Mouse (Mus musculus): ENCODE results near the gene Tmem9b. TPM values are rescaled to one million over a fixed set of nuclear protein-coding genes. Genes with fewer than 3 reads are reported as not detected.
A peak's percentile ranks its signal among the peaks of the same experiment; 100 is the strongest.

Gene Tmem9b
- total RNA-seq, 2 experiments from 2014 or later = 36.7 to 37.7 TPM

DNA sequence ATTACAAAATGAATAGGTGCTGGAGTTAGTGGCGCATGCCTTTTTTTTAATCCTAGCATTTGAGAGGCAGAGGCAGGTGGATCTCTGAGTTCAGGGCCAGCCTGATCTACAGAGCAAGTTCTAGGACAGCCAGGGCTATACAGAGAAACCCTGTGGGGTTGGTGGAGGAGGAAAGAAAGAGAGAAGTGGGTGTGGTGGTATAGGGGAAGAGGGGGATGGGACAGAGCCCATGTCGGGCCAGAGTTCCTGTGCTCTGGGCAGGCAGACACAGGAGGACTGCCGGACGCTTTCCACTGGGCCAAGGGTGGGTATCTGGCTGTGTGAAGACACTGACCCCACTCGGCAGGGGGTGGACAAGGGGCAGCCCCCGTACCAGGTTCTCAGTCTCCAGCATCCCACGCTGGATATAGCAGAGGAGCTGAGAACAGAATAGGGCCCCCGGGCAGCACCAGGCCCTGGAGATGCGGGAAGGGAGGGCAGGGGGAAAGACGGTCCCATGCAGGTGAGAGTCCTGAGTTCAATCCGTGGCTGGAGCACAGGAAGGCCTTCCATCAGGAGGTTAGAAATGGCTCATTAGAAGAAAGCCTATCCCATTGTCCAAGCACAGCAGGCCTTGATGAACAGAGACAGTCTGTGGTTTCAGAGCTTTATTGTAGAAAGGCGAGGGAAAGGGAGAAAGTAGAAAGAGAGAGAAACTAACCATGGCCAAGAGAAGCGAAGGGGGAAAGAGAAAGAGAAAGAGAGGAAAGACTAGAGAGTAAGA, 57.9 kb downstream of the Tmem9b start:
- intact Hi-C loops (cut with DNase I) = no loop called here
- no peak for DNase-seq

DNA sequence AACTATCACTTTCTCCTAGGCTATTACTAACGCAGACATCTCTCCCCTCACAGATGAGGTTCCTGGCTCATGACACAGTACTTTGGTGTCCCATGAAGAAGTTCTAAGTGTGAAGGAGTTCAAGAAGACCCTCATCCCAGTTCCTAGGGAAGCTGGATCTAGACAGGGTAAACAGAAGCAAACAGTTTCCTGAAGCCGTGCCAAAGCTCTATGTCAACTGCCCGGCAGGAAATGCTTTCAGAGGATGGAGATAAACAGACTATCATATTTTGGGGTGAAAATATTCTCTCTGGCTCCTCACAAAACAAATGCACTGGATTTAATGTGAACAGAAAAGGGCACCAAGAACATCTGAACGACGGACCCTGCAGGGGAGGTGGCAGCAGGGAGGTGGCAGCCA, 61.7 kb downstream of the Tmem9b start:
- intact Hi-C loops (cut with DNase I) = no loop called here
- DNase-seq = peak; percentile 32 to 37

DNA sequence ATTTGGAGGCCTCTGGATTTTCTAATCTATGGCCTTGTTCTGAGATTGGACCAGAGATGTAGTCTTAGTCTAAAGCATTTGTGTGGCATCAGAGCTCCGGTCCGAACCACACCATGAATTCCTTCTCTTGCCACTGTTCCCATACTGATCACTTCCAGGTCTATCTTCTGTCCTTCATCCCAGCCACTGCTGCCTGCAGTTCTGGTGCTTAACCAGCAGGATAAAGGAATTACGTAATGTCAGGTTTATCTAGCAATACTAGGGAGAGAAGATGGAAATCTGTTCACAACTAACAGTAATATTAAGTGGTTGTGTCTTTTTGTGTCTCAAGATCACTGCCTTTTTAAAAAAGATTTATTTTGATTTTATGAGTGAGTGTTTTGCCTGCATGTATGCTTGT, 62.6 kb downstream of the Tmem9b start:
- DNase-seq = no peak
- intact Hi-C loops (cut with DNase I) = no loop called here

DNA sequence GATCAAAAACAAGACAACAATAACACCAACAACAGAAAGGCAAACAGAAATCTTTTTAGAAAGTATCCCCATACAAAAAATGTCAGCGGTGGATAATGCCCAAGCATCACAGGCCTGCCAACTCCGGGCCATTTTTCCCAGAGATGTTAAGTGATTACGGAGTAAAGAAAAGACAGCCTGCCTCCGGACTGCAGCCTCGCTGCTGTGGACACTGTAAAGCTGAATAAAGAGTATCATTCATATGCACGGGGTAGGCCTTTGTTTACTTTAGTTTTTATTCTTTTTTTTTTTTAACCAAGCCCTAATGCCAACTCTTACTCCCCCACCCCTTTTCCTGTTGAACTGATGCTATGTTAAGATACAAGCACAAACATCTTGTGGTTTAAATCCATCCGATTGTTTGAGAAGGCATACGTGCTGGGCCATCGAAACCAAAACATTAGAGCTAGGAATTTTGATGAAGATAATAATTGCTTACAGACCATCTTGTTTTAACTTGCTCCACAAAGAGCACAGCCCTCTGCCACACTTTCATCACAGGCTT, 66.0 kb downstream of the Tmem9b start:
- intact Hi-C loops (cut with DNase I) = no loop called here
- no peak for DNase-seq

Other genes starting within 250 kb of the Tmem9b start
- under 1 TPM; 0.10 to 0.12 TPM for gene Trim66, start 244.7 kb downstream of the Tmem9b start, total RNA-seq (2021)
- gene Rpl27a, start 233.7 kb downstream of the Tmem9b start, total RNA-seq (2021) = 100 to 1,000 TPM; 117 to 118 TPM
- gene St5, start 49.3 kb downstream of the Tmem9b start, total RNA-seq (2021) = 10 to 100 TPM; 52.6 to 58.4 TPM
- 10 to 100 TPM; 18.1 to 18.8 TPM for gene Akip1, start 49.2 kb downstream of the Tmem9b start, total RNA-seq (2021)
- not detected for gene BC051019, start 29.0 kb downstream of the Tmem9b start, total RNA-seq (2021)
- gene Ascl3, start 21.1 kb downstream of the Tmem9b start, total RNA-seq (2021) = not detected
- under 1 TPM; 0.30 to 0.34 TPM for gene Nrip3, start 29.1 kb upstream of the Tmem9b start, total RNA-seq (2021)
- gene Scube2, start 112.8 kb upstream of the Tmem9b start, total RNA-seq (2021) = 10 to 100 TPM; 14.3 to 17.2 TPM
- gene Dennd5a, start 207.6 kb upstream of the Tmem9b start, total RNA-seq (2021) = 100 to 1,000 TPM; 183 to 190 TPM
- gene Tmem41b, start 234.1 kb upstream of the Tmem9b start, total RNA-seq (2021) = 10 to 100 TPM; 51.5 to 60.6 TPM

Data from heart, postnatal 10 days (tissue).